16 mouse cellular contexts compared by ENCODE assay signal in genomic region chr5:124077856-124078460, GRCm38 (mm10). TPM values are rescaled to one million over a fixed set of nuclear protein-coding genes. Genes with fewer than 3 reads are reported as not detected.
DNase-seq lines count a peak whose midpoint lies in the region; ATAC-seq and TF ChIP-seq lines count a peak whose summit lies in the region.
"Had no signal": no experiment of that assay in that cellular context is flagged by ENCODE, and none has a peak within 500 bp of the region (broad histone marks: within the 10 kb centered on the region; RNA-seq: fewer than 3 reads in every experiment).

No protein-coding gene starts in this region.

- peak overlapping the region; percentile 90 for H3K27ac ChIP-seq in forebrain, embryonic 15.5 days (replicated peaks)
- peak overlapping the region; percentile 77; the same call in 1 of the 2 replicates for H3K27ac ChIP-seq in neural tube, embryonic 15.5 days (replicated peaks)
- H3K27ac ChIP-seq: heart, embryonic 13.5 days; kidney, embryonic 15.5 days had no signal

- intact Hi-C loops in left cerebral cortex, postnatal 4 days (cut with DNase I), result no loop called here

- no peak for ATAC-seq in forebrain, embryonic 15.5 days (replicated peaks)
- no peak for ATAC-seq in neural tube, embryonic 15.5 days (ENCODE audit: low FRiP score)

- no peaks in the 10 kb centered on the region for H3K27me3 ChIP-seq in forebrain, embryonic 15.5 days
- no peaks in the 10 kb centered on the region for H3K27me3 ChIP-seq in neural tube, embryonic 15.5 days (replicated peaks)
- H3K27me3 ChIP-seq: CH12.LX; kidney, embryonic 15.5 days had no signal

- H3K4me3 ChIP-seq in forebrain, embryonic 15.5 days, result no peak overlapping the region
- H3K4me3 ChIP-seq in neural tube, embryonic 15.5 days (replicated peaks), result no peak overlapping the region
- H3K4me3 ChIP-seq: gastrocnemius, adult 2 months; heart, embryonic 13.5 days; kidney, embryonic 15.5 days had no signal

- H3K4me2 ChIP-seq in forebrain, embryonic 15.5 days (replicated peaks), result peak overlapping the region; percentile 30; the same call in 1 of the 2 replicates
- no peak overlapping the region for H3K4me2 ChIP-seq in neural tube, embryonic 15.5 days
- H3K4me2 ChIP-seq: heart, embryonic 13.5 days; kidney, embryonic 15.5 days had no signal

- TF ChIP-seq POLR2A in brain, embryonic 14.5 days (IDR thresholded peaks at IDR 0.05; ENCODE audit: borderline replicate concordance, extremely low read depth, insufficient read depth, insufficient read length, poor library complexity, severe bottlenecking), result no peak

- no peaks in the 10 kb centered on the region for H3K36me3 ChIP-seq in forebrain, embryonic 15.5 days
- H3K36me3 ChIP-seq in neural tube, embryonic 15.5 days, result no peaks in the 10 kb centered on the region
- H3K36me3 ChIP-seq: heart, embryonic 13.5 days; kidney, embryonic 15.5 days had no signal

- TF ChIP-seq CTCF in brain, embryonic 14.5 days (IDR thresholded peaks at IDR 0.05; ENCODE audit: borderline replicate concordance, extremely low read depth, insufficient read depth, insufficient read length), result no peak

- WGBS in forebrain, embryonic 15.5 days, result 51% methylated on average over 6 of the region's 6 CpGs
- WGBS in neural tube, embryonic 15.5 days, result 58% methylated on average over 6 of the region's 6 CpGs

- DNase-seq in left cerebral cortex, postnatal 4 days, result peak; percentile 45
- DNase-seq in left cerebral cortex, adult 11 months (ENCODE audit: low spot score), result no peak
- DNase-seq in brain, embryonic 14.5 days (ENCODE audit: low read depth), result peak; percentile 51
- DNase-seq in urinary bladder, postnatal 4 days (ENCODE audit: low spot score in 2 of 2), result no peak
- DNase-seq in testis, postnatal 10 days (ENCODE audit: low spot score), result no peak
- no peak for DNase-seq in embryo, embryonic 11 days
- DNase-seq: cerebellum, adult 9-11 months; gastrocnemius, adult 2 months; layer of hippocampus, postnatal 36 days; lung, adult 18-20 months; spleen, adult 18-20 months had no signal

- H3K4me1 ChIP-seq in forebrain, embryonic 15.5 days, result peaks cover 42% of the 10 kb centered on the region
- peaks cover 30% of the 10 kb centered on the region; the same call in 1 of the 2 replicates for H3K4me1 ChIP-seq in neural tube, embryonic 15.5 days

- H3K9me3 ChIP-seq in forebrain, embryonic 15.5 days, result no peaks in the 10 kb centered on the region
- H3K9me3 ChIP-seq in neural tube, embryonic 15.5 days (replicated peaks), result no peaks in the 10 kb centered on the region
- H3K9me3 ChIP-seq: heart, embryonic 13.5 days; kidney, embryonic 15.5 days had no signal

- H3K9ac ChIP-seq in forebrain, embryonic 15.5 days (replicated peaks), result no peak overlapping the region
- H3K9ac ChIP-seq in neural tube, embryonic 15.5 days (replicated peaks), result no peak overlapping the region
- H3K9ac ChIP-seq: heart, embryonic 13.5 days; kidney, embryonic 15.5 days had no signal

RNA-seq across cellular contexts. Expression of gene Abcb9, which starts 17.6 kb away (rescaled TPM):
- total RNA-seq in left cerebral cortex, postnatal 4 days (2021), result 10 to 100 TPM; 26.5 to 28.8 TPM
- polyA plus RNA-seq in brain, embryonic 14.5 days (2012; rRNA removed), result 6.5 and 9.6 TPM in 2 replicates
- 10.9 TPM in 2 replicates for polyA plus RNA-seq in forebrain, embryonic 15.5 days (2015; fragmentation: Nextera tagmentation; extraction: Ambion mirVana)
- 22.1 and 23.2 TPM in 2 replicates for polyA plus RNA-seq in neural tube, embryonic 15.5 days (2015; fragmentation: Nextera tagmentation; extraction: Ambion mirVana)

RNA-seq across cellular contexts. Expression of gene Ogfod2, which starts 34.1 kb away (rescaled TPM):
- 10 to 100 TPM; 32.5 to 34.1 TPM for total RNA-seq in left cerebral cortex, postnatal 4 days (2021)
- polyA plus RNA-seq in brain, embryonic 14.5 days (2012; rRNA removed), result 38.1 and 47.2 TPM in 2 replicates
- polyA plus RNA-seq in forebrain, embryonic 15.5 days (2015; fragmentation: Nextera tagmentation; extraction: Ambion mirVana), result 34.7 and 35.0 TPM in 2 replicates
- polyA plus RNA-seq in neural tube, embryonic 15.5 days (2015; fragmentation: Nextera tagmentation; extraction: Ambion mirVana), result 39.5 and 43.7 TPM in 2 replicates

RNA-seq across cellular contexts. Expression of gene Arl6ip4, which starts 37.9 kb away (rescaled TPM):
- 10 to 100 TPM; 58.1 to 59.9 TPM for total RNA-seq in left cerebral cortex, postnatal 4 days (2021)
- 64.5 and 67.8 TPM in 2 replicates for polyA plus RNA-seq in brain, embryonic 14.5 days (2012; rRNA removed)
- 72.7 and 75.5 TPM in 2 replicates for polyA plus RNA-seq in forebrain, embryonic 15.5 days (2015; fragmentation: Nextera tagmentation; extraction: Ambion mirVana)
- 87.7 and 89.1 TPM in 2 replicates for polyA plus RNA-seq in neural tube, embryonic 15.5 days (2015; fragmentation: Nextera tagmentation; extraction: Ambion mirVana)

RNA-seq across cellular contexts. Expression of gene Vps37b, which starts 45.9 kb away (rescaled TPM):
- total RNA-seq in left cerebral cortex, postnatal 4 days (2021), result 10 to 100 TPM; 46.2 to 49.9 TPM
- polyA plus RNA-seq in brain, embryonic 14.5 days (2012; rRNA removed), result 79.9 and 107 TPM in 2 replicates
- 106 and 109 TPM in 2 replicates for polyA plus RNA-seq in forebrain, embryonic 15.5 days (2015; fragmentation: Nextera tagmentation; extraction: Ambion mirVana)
- 48.8 and 50.4 TPM in 2 replicates for polyA plus RNA-seq in neural tube, embryonic 15.5 days (2015; fragmentation: Nextera tagmentation; extraction: Ambion mirVana)

Comparison
In these comparisons a context has a peak if more than half of its experiments do, and no peak if none do; other contexts are left out.
1. DNase-seq: peak in left cerebral cortex, postnatal 4 days (single experiment) and brain, embryonic 14.5 days (single experiment); none in left cerebral cortex, adult 11 months (single experiment), urinary bladder, postnatal 4 days (0 of 2), testis, postnatal 10 days (single experiment) and embryo, embryonic 11 days (single experiment).